Mouse (Mus musculus): ENCODE measurements around the gene Olfm3. TPM values are rescaled to one million over a fixed set of nuclear protein-coding genes. Genes with fewer than 3 reads are reported as not detected.

Olfm3 gene
- polyA plus RNA-seq, 1 experiment from 2014 or later: 0.05 TPM

DNA sequence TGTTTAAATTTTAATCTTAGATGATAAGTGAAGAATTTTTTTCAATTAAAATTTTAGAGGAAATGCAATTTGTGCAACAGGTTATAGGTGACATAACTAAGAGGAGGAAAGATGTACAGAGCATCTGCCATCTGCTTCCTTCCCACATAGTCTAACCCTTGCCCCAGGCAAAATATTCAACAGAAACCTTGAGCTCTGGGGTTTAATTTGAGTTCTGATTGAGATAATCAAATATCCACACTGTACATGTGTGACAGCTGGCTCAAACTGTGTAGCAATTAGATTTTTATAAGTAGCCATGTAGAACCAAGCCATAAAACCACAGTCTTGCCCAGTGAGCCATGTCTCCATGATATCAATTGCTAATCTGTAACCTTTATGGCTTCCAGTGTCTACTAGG, 179.1 kb downstream of the Olfm3 start:
- Histone ChIP-seq H3K9me3 (ENCODE audit: control insufficient read depth, low read length) (no peaks in the 10 kb centered on the region), H3K27me3 (ENCODE audit: control insufficient read depth, insufficient read depth, low read length) (no peaks in the 10 kb centered on the region), H3K4me3 (ENCODE audit: low read depth, low read length) (no peak overlapping the region), H3K9ac (ENCODE audit: low read length) (no peak overlapping the region), H3K27ac (replicated peaks) (no peak overlapping the region), H3K36me3 (ENCODE audit: control insufficient read depth, insufficient read depth, low read length) (no peaks in the 10 kb centered on the region), H3K4me1 (replicated peaks; ENCODE audit: control insufficient read depth, insufficient read depth) (no peaks in the 10 kb centered on the region), H3K4me2 (replicated peaks; ENCODE audit: low read depth) (no peak overlapping the region)
- DNase-seq (ENCODE audit: low spot score) (no peak), ATAC-seq (ENCODE audit: low FRiP score, low TSS enrichment) (no peak)
- TF ChIP-seq EP300 (optimal IDR thresholded peaks at IDR 0.05) (no peak), CTCF (IDR thresholded peaks at IDR 0.05; ENCODE audit: low read depth) (no peak)

GRCm38 (mm10) chr3:115088281-115088680, 184.4 kb downstream of the Olfm3 start:
- WGBS: 76% methylated on average over 3 of the region's 3 CpGs
- Histone ChIP-seq H3K36me3 (ENCODE audit: control insufficient read depth, insufficient read depth, low read length) (no peaks in the 10 kb centered on the region), H3K9me3 (ENCODE audit: control insufficient read depth, low read length) (no peaks in the 10 kb centered on the region), H3K27me3 (ENCODE audit: control insufficient read depth, insufficient read depth, low read length) (no peaks in the 10 kb centered on the region), H3K4me1 (replicated peaks; ENCODE audit: control insufficient read depth, insufficient read depth) (no peaks in the 10 kb centered on the region), H3K9ac (ENCODE audit: low read length) (no peak overlapping the region), H3K4me2 (replicated peaks; ENCODE audit: low read depth) (no peak overlapping the region), H3K27ac (replicated peaks) (no peak overlapping the region), H3K4me3 (ENCODE audit: low read depth, low read length) (no peak overlapping the region)
- TF ChIP-seq EP300 (optimal IDR thresholded peaks at IDR 0.05) (no peak), CTCF (IDR thresholded peaks at IDR 0.05; ENCODE audit: low read depth) (no peak)
- ATAC-seq (ENCODE audit: low FRiP score, low TSS enrichment) (no peak), DNase-seq (ENCODE audit: low spot score) (no peak)

- no peak for ATAC-seq (ENCODE audit: low FRiP score, low TSS enrichment)
- 32% methylated on average over 2 of the region's 2 CpGs for WGBS
- Histone ChIP-seq H3K9ac (ENCODE audit: low read length) (no peak overlapping the region), H3K36me3 (ENCODE audit: control insufficient read depth, insufficient read depth, low read length) (no peaks in the 10 kb centered on the region), H3K4me1 (replicated peaks; ENCODE audit: control insufficient read depth, insufficient read depth) (no peaks in the 10 kb centered on the region), H3K4me2 (replicated peaks; ENCODE audit: low read depth) (no peak overlapping the region), H3K4me3 (ENCODE audit: low read depth, low read length) (no peak overlapping the region), H3K27me3 (ENCODE audit: control insufficient read depth, insufficient read depth, low read length) (no peaks in the 10 kb centered on the region), H3K27ac (replicated peaks) (no peak overlapping the region), H3K9me3 (ENCODE audit: control insufficient read depth, low read length) (no peaks in the 10 kb centered on the region)
- no peak for DNase-seq (ENCODE audit: low spot score)
- TF ChIP-seq EP300 (optimal IDR thresholded peaks at IDR 0.05): no peak
- TF ChIP-seq CTCF (IDR thresholded peaks at IDR 0.05; ENCODE audit: low read depth): no peak
Observed at GRCm38 (mm10) chr3:115090670-115091069, 186.8 kb downstream of the Olfm3 start.

- H3K27ac ChIP-seq (replicated peaks): no peak overlapping the region
- no peaks in the 10 kb centered on the region for H3K9me3 ChIP-seq (ENCODE audit: control insufficient read depth, low read length)
- TF ChIP-seq CTCF (IDR thresholded peaks at IDR 0.05; ENCODE audit: low read depth) (no peak), EP300 (optimal IDR thresholded peaks at IDR 0.05) (no peak)
- H3K4me2 ChIP-seq (replicated peaks; ENCODE audit: low read depth): no peak overlapping the region
- H3K36me3 ChIP-seq (ENCODE audit: control insufficient read depth, insufficient read depth, low read length): no peaks in the 10 kb centered on the region
- DNase-seq (ENCODE audit: low spot score) (no peak), ATAC-seq (ENCODE audit: low FRiP score, low TSS enrichment) (no peak)
- no peaks in the 10 kb centered on the region for H3K4me1 ChIP-seq (replicated peaks; ENCODE audit: control insufficient read depth, insufficient read depth)
- no peak overlapping the region for H3K9ac ChIP-seq (ENCODE audit: low read length)
- no peak overlapping the region for H3K4me3 ChIP-seq (ENCODE audit: low read depth, low read length)
- no peaks in the 10 kb centered on the region for H3K27me3 ChIP-seq (ENCODE audit: control insufficient read depth, insufficient read depth, low read length)
- 61% methylated on average over 3 of the region's 3 CpGs for WGBS
Observed at GRCm38 (mm10) chr3:115095496-115095895, 191.6 kb downstream of the Olfm3 start.

- Histone ChIP-seq H3K9ac (ENCODE audit: low read length) (no peak overlapping the region), H3K36me3 (ENCODE audit: control insufficient read depth, insufficient read depth, low read length) (no peaks in the 10 kb centered on the region), H3K4me3 (ENCODE audit: low read depth, low read length) (no peak overlapping the region), H3K4me2 (replicated peaks; ENCODE audit: low read depth) (no peak overlapping the region), H3K27me3 (ENCODE audit: control insufficient read depth, insufficient read depth, low read length) (no peaks in the 10 kb centered on the region), H3K4me1 (replicated peaks; ENCODE audit: control insufficient read depth, insufficient read depth) (no peaks in the 10 kb centered on the region), H3K27ac (replicated peaks) (no peak overlapping the region), H3K9me3 (ENCODE audit: control insufficient read depth, low read length) (no peaks in the 10 kb centered on the region)
- DNase-seq (ENCODE audit: low spot score): no peak
- TF ChIP-seq CTCF (IDR thresholded peaks at IDR 0.05; ENCODE audit: low read depth): no peak
- 83% methylated on average over 1 of the region's 1 CpGs for WGBS
- no peak for ATAC-seq (ENCODE audit: low FRiP score, low TSS enrichment)
Observed at GRCm38 (mm10) chr3:115099590-115099989, 195.7 kb downstream of the Olfm3 start.

- no peak for DNase-seq (ENCODE audit: low spot score)
- no peaks in the 10 kb centered on the region for H3K27me3 ChIP-seq (ENCODE audit: control insufficient read depth, insufficient read depth, low read length)
- H3K4me2 ChIP-seq (replicated peaks; ENCODE audit: low read depth): no peak overlapping the region
- no peak overlapping the region for H3K27ac ChIP-seq (replicated peaks)
- no peaks in the 10 kb centered on the region for H3K4me1 ChIP-seq (replicated peaks; ENCODE audit: control insufficient read depth, insufficient read depth)
- H3K36me3 ChIP-seq (ENCODE audit: control insufficient read depth, insufficient read depth, low read length): no peaks in the 10 kb centered on the region
- no peak for ATAC-seq (ENCODE audit: low FRiP score, low TSS enrichment)
- WGBS: 78% methylated on average over 2 of the region's 2 CpGs
- H3K9ac ChIP-seq (ENCODE audit: low read length): no peak overlapping the region
- no peak for TF ChIP-seq EP300 (optimal IDR thresholded peaks at IDR 0.05)
- no peak for TF ChIP-seq CTCF (IDR thresholded peaks at IDR 0.05; ENCODE audit: low read depth)
- H3K4me3 ChIP-seq (ENCODE audit: low read depth, low read length): no peak overlapping the region
- H3K9me3 ChIP-seq (ENCODE audit: control insufficient read depth, low read length): no peaks in the 10 kb centered on the region
Observed at GRCm38 (mm10) chr3:115104155-115104801, 200.4 kb downstream of the Olfm3 start.
